Mouse (Mus musculus): Measurements from ENCODE around the gene Gm6367.
"Not testable (repeated sequence)": the region's sequence is repeated elsewhere in the genome, so short reads cannot be mapped to it uniquely, and the experiment has no call there.

The Gm6367 gene

GRCm38 (mm10) chr5:94988326-94988725, at the start of gene Gm6367:
TSS of gene Gm6367 (plus strand) at chr5:94988626.
- not testable (repeated sequence) for DNase-seq (ENCODE audit: low spot score)

Data from ovary, postnatal 14 days (tissue).